Mouse (Mus musculus) lung, embryonic 16.5 days (tissue): ENCODE measurements at regions not wholly inside any gene's neighbourhood (a gene's known extent, or its start where the extent isn't known, plus 50 kb on each side); places are given as distances from the start of the nearest gene placed in this dataset.

Source experiments
- ATAC-seq: fragments of 200-750 bp; cut with Nextera tagmentation; 2 replicates; pipeline ENCODE4 v1.8.0; 2017; ENCODE audit warnings: low read depth, mild to moderate bottlenecking, moderate library complexity
- H3K27ac ChIP-seq: fragments of 300-500 bp; sonication (generic); 2 replicates; pipeline ENCODE4 v1.5.1; 2014; ENCODE audit warnings: mild to moderate bottlenecking, control low read depth, low read length
- H3K27me3 ChIP-seq: fragments of 300-500 bp; sonication (generic); 2 replicates; pipeline ENCODE4 v1.6.1; 2014; ENCODE audit warnings: low read depth, low read length, mixed read lengths; ENCODE audit not compliant: control insufficient read depth, insufficient read depth
- H3K36me3 ChIP-seq: fragments of 300-500 bp; sonication (generic); 2 replicates; pipeline ENCODE4 v1.6.1; 2014; ENCODE audit warnings: low read length; ENCODE audit not compliant: control insufficient read depth, insufficient read depth
- H3K4me1 ChIP-seq: fragments of 300-500 bp; sonication (generic); replicated peaks from 2 replicates; pipeline ENCODE4 v1.6.1; 2014; ENCODE audit warnings: low read length, mixed read lengths; ENCODE audit not compliant: control insufficient read depth, insufficient read depth
- H3K4me2 ChIP-seq: fragments of 300-500 bp; sonication (generic); 2 replicates; pipeline ENCODE4 v1.6.1; 2014; ENCODE audit warnings: low read depth, low read length, control low read depth
- H3K4me3 ChIP-seq: fragments of 300-500 bp; sonication (generic); 2 replicates; pipeline ENCODE4 v1.5.1; 2014; ENCODE audit warnings: mild to moderate bottlenecking, low read length, control low read depth
- H3K9ac ChIP-seq: fragments of 300-500 bp; sonication (generic); 2 replicates; pipeline ENCODE4 v1.6.1; 2014; ENCODE audit warnings: low read length, control low read depth
- H3K9me3 ChIP-seq: fragments of 300-500 bp; sonication (generic); 2 replicates; pipeline ENCODE4 v1.6.1; 2016; ENCODE audit warnings: low read length; ENCODE audit not compliant: control insufficient read depth
- WGBS: fragments of 180-500 bp; shearing (Covaris S2); extraction: QIAGEN DNeasy Blood & Tissue Kit; methylation state at CpG from one replicate; pipeline ENCODE4 v1.1.7; 2014; 5-methylcytosine and 5-hydroxymethylcytosine counted together

GRCm38 (mm10) chr1:154148948-154149347 is 52.0 kb upstream of the Zfp648 start:
- no peaks in the 10 kb centered on the region for H3K9me3 ChIP-seq
- H3K4me3 ChIP-seq = no peak overlapping the region
- H3K4me2 ChIP-seq = no peak overlapping the region
- H3K27ac ChIP-seq = no peak overlapping the region
- ATAC-seq = no peak
- H3K4me1 ChIP-seq = peaks cover 13% of the 10 kb centered on the region
- no peak overlapping the region for H3K9ac ChIP-seq
- peaks cover 10% of the 10 kb centered on the region for H3K27me3 ChIP-seq
- WGBS = 61% methylated on average over 10 of the region's 10 CpGs
- no peaks in the 10 kb centered on the region for H3K36me3 ChIP-seq

GRCm38 (mm10) chr1:154149431-154150143 is 51.4 kb upstream of the Zfp648 start:
- no peaks in the 10 kb centered on the region for H3K9me3 ChIP-seq
- peaks cover 10% of the 10 kb centered on the region for H3K27me3 ChIP-seq
- H3K4me2 ChIP-seq = no peak overlapping the region
- peaks cover 13% of the 10 kb centered on the region for H3K4me1 ChIP-seq
- no peaks in the 10 kb centered on the region for H3K36me3 ChIP-seq
- no peak overlapping the region for H3K9ac ChIP-seq
- 43% methylated on average over 1 of the region's 1 CpGs for WGBS
- H3K4me3 ChIP-seq = no peak overlapping the region
- no peak for ATAC-seq
- no peak overlapping the region for H3K27ac ChIP-seq

GRCm38 (mm10) chr1:154150167-154150851 is 50.7 kb upstream of the Zfp648 start:
- peaks cover 13% of the 10 kb centered on the region for H3K4me1 ChIP-seq
- no peak overlapping the region for H3K4me3 ChIP-seq
- H3K27me3 ChIP-seq = peaks cover 10% of the 10 kb centered on the region
- peak overlapping the region; percentile 40 for H3K4me2 ChIP-seq
- H3K9me3 ChIP-seq = no peaks in the 10 kb centered on the region
- no peak overlapping the region for H3K9ac ChIP-seq
- WGBS = 8% methylated on average over 8 of the region's 8 CpGs
- peak; percentile 97 for ATAC-seq
- peak overlapping the region; percentile 91 for H3K27ac ChIP-seq
- no peaks in the 10 kb centered on the region for H3K36me3 ChIP-seq
